Mouse (Mus musculus): ENCODE data around the gene Tut1. TPM values are rescaled to one million over a fixed set of nuclear protein-coding genes. Genes with fewer than 3 reads are reported as not detected.

The Tut1 gene
- polyA plus RNA-seq, 1 experiment = 26.4 TPM

- peaks cover 40% of the 10 kb centered on the region for H3K36me3 ChIP-seq (ENCODE audit: control insufficient read depth, insufficient read depth, low read length, poor library complexity, severe bottlenecking)
- no peak overlapping the region for H3K4me3 ChIP-seq (ENCODE audit: low read depth, low read length)
- peak overlapping the region; percentile 55 for H3K27ac ChIP-seq (ENCODE audit: insufficient read depth, low read length)
- no peak overlapping the region for H3K9ac ChIP-seq (ENCODE audit: low read depth, poor library complexity, severe bottlenecking)
- no peak for TF ChIP-seq EP300 (IDR thresholded peaks at IDR 0.05; ENCODE audit: insufficient read depth, low read depth, low read length)
- no peak for TF ChIP-seq CTCF (IDR thresholded peaks at IDR 0.05; ENCODE audit: low read depth, low read length)
- no peaks in the 10 kb centered on the region for H3K27me3 ChIP-seq (ENCODE audit: control insufficient read depth, insufficient read depth, low read length, poor library complexity, severe bottlenecking)
- no peaks in the 10 kb centered on the region for H3K9me3 ChIP-seq (replicated peaks; ENCODE audit: control insufficient read depth, insufficient read depth, low read length, poor library complexity, severe bottlenecking)
- peaks cover 3% of the 10 kb centered on the region for H3K4me1 ChIP-seq (ENCODE audit: control insufficient read depth, insufficient read depth, low read length)
Observed at GRCm38 (mm10) chr19:8980771-8981170, 27.1 kb downstream of the Tut1 start.

GRCm38 (mm10) chr19:8981450-8982168, 28.0 kb downstream of the Tut1 start:
- Histone ChIP-seq H3K27me3 (ENCODE audit: control insufficient read depth, insufficient read depth, low read length, poor library complexity, severe bottlenecking) (no peaks in the 10 kb centered on the region), H3K36me3 (ENCODE audit: control insufficient read depth, insufficient read depth, low read length, poor library complexity, severe bottlenecking) (peaks cover 34% of the 10 kb centered on the region), H3K4me1 (ENCODE audit: control insufficient read depth, insufficient read depth, low read length) (peaks cover 3% of the 10 kb centered on the region), H3K4me3 (ENCODE audit: low read depth, low read length) (no peak overlapping the region), H3K9me3 (replicated peaks; ENCODE audit: control insufficient read depth, insufficient read depth, low read length, poor library complexity, severe bottlenecking) (no peaks in the 10 kb centered on the region), H3K9ac (ENCODE audit: low read depth, poor library complexity, severe bottlenecking) (no peak overlapping the region), H3K27ac (ENCODE audit: insufficient read depth, low read length) (no peak overlapping the region)
- TF ChIP-seq CTCF (IDR thresholded peaks at IDR 0.05; ENCODE audit: low read depth, low read length) (no peak), EP300 (IDR thresholded peaks at IDR 0.05; ENCODE audit: insufficient read depth, low read depth, low read length) (no peak), POLR2A (IDR thresholded peaks at IDR 0.05; ENCODE audit: insufficient read depth, low read length) (no peak)

GRCm38 (mm10) chr19:8982303-8983149, 28.9 kb downstream of the Tut1 start:
- Histone ChIP-seq H3K4me3 (ENCODE audit: low read depth, low read length) (no peak overlapping the region), H3K27me3 (ENCODE audit: control insufficient read depth, insufficient read depth, low read length, poor library complexity, severe bottlenecking) (no peaks in the 10 kb centered on the region), H3K9me3 (replicated peaks; ENCODE audit: control insufficient read depth, insufficient read depth, low read length, poor library complexity, severe bottlenecking) (no peaks in the 10 kb centered on the region), H3K4me1 (ENCODE audit: control insufficient read depth, insufficient read depth, low read length) (peaks cover 3% of the 10 kb centered on the region), H3K36me3 (ENCODE audit: control insufficient read depth, insufficient read depth, low read length, poor library complexity, severe bottlenecking) (peaks cover 25% of the 10 kb centered on the region), H3K27ac (ENCODE audit: insufficient read depth, low read length) (peak overlapping the region; percentile 47; the same call in 1 of the 2 replicates), H3K9ac (ENCODE audit: low read depth, poor library complexity, severe bottlenecking) (no peak overlapping the region)
- no peak for TF ChIP-seq POLR2A (IDR thresholded peaks at IDR 0.05; ENCODE audit: insufficient read depth, low read length)
- no peak for TF ChIP-seq EP300 (IDR thresholded peaks at IDR 0.05; ENCODE audit: insufficient read depth, low read depth, low read length)
- TF ChIP-seq CTCF (IDR thresholded peaks at IDR 0.05; ENCODE audit: low read depth, low read length) = no peak

GRCm38 (mm10) chr19:8983150-8983650, 29.6 kb downstream of the Tut1 start:
- no peaks in the 10 kb centered on the region for H3K27me3 ChIP-seq (ENCODE audit: control insufficient read depth, insufficient read depth, low read length, poor library complexity, severe bottlenecking)
- H3K9ac ChIP-seq (ENCODE audit: low read depth, poor library complexity, severe bottlenecking) = no peak overlapping the region
- peaks cover 3% of the 10 kb centered on the region for H3K4me1 ChIP-seq (ENCODE audit: control insufficient read depth, insufficient read depth, low read length)
- H3K36me3 ChIP-seq (ENCODE audit: control insufficient read depth, insufficient read depth, low read length, poor library complexity, severe bottlenecking) = peaks cover 18% of the 10 kb centered on the region
- no peak overlapping the region for H3K4me3 ChIP-seq (ENCODE audit: low read depth, low read length)
- no peaks in the 10 kb centered on the region for H3K9me3 ChIP-seq (replicated peaks; ENCODE audit: control insufficient read depth, insufficient read depth, low read length, poor library complexity, severe bottlenecking)
- H3K27ac ChIP-seq (ENCODE audit: insufficient read depth, low read length) = no peak overlapping the region
- no peak for TF ChIP-seq POLR2A (IDR thresholded peaks at IDR 0.05; ENCODE audit: insufficient read depth, low read length)
- no peak for TF ChIP-seq EP300 (IDR thresholded peaks at IDR 0.05; ENCODE audit: insufficient read depth, low read depth, low read length)
- TF ChIP-seq CTCF (IDR thresholded peaks at IDR 0.05; ENCODE audit: low read depth, low read length) = no peak

- Histone ChIP-seq H3K36me3 (ENCODE audit: control insufficient read depth, insufficient read depth, low read length, poor library complexity, severe bottlenecking) (peaks cover 7% of the 10 kb centered on the region), H3K27ac (ENCODE audit: insufficient read depth, low read length) (no peak overlapping the region), H3K27me3 (ENCODE audit: control insufficient read depth, insufficient read depth, low read length, poor library complexity, severe bottlenecking) (no peaks in the 10 kb centered on the region), H3K4me3 (ENCODE audit: low read depth, low read length) (no peak overlapping the region), H3K9me3 (replicated peaks; ENCODE audit: control insufficient read depth, insufficient read depth, low read length, poor library complexity, severe bottlenecking) (no peaks in the 10 kb centered on the region), H3K9ac (ENCODE audit: low read depth, poor library complexity, severe bottlenecking) (no peak overlapping the region), H3K4me1 (ENCODE audit: control insufficient read depth, insufficient read depth, low read length) (peaks cover 3% of the 10 kb centered on the region)
- no peak for TF ChIP-seq EP300 (IDR thresholded peaks at IDR 0.05; ENCODE audit: insufficient read depth, low read depth, low read length)
- TF ChIP-seq POLR2A (IDR thresholded peaks at IDR 0.05; ENCODE audit: insufficient read depth, low read length) = no peak
- no peak for TF ChIP-seq CTCF (IDR thresholded peaks at IDR 0.05; ENCODE audit: low read depth, low read length)
Observed at GRCm38 (mm10) chr19:8984255-8984868, 30.7 kb downstream of the Tut1 start.
